Mouse (Mus musculus) MEL (cell line): ENCODE measurements around the gene Osgin1. TPM values are rescaled to one million over a fixed set of nuclear protein-coding genes. Genes with fewer than 3 reads are reported as not detected.

Experiments used
- DNase-seq: peaks from one replicate; pipeline ENCODE4 v3.0.0; 2011; ENCODE audit warnings: low read depth, low spot score
- H3K27ac ChIP-seq: 2 replicates; pipeline ENCODE4 v1.5.1; 2012; ENCODE audit warnings: low read depth, mild to moderate bottlenecking, control low read depth, low read length, moderate library complexity; ENCODE audit not compliant: control insufficient read depth
- H3K27me3 ChIP-seq, 2 experiments: fragments of 150-350 bp in 1 of 2; sonication (generic) in 1 of 2; 2 replicates each; pipeline ENCODE4 v1.6.1; 2012; ENCODE audit warnings: low read length in 2 of 2, mild to moderate bottlenecking in 2 of 2, improper control_type of control experiment in 1 of 2, moderate library complexity in 1 of 2; ENCODE audit not compliant: insufficient read depth in 2 of 2, control insufficient read depth in 1 of 2
- H3K36me3 ChIP-seq, 2 experiments: 2 replicates each; pipeline ENCODE4 v1.6.1; 2012 to 2014; ENCODE audit warnings: low read length in 2 of 2, improper control_type of control experiment in 1 of 2, inconsistent platforms in 1 of 2, mild to moderate bottlenecking in 1 of 2; ENCODE audit not compliant: insufficient read depth in 2 of 2, control insufficient read depth in 1 of 2
- H3K4me1 ChIP-seq, 2 experiments: fragments of 150-350 bp in 1 of 2; sonication (generic) in 1 of 2; 2 replicates each; pipeline ENCODE4 v1.6.1; 2012; ENCODE audit warnings: low read length in 2 of 2, improper control_type of control experiment in 1 of 2, mild to moderate bottlenecking in 1 of 2; ENCODE audit not compliant: insufficient read depth in 2 of 2, control insufficient read depth in 1 of 2
- H3K4me3 ChIP-seq, 2 experiments: fragments of 150-350 bp in 1 of 2; sonication (generic) in 1 of 2; 2 replicates each; pipeline ENCODE4 v1.5.1; 2012; ENCODE audit warnings: low read depth in 2 of 2, low read length in 2 of 2, mild to moderate bottlenecking in 2 of 2, moderate library complexity in 2 of 2, control low read depth in 1 of 2, improper control_type of control experiment in 1 of 2; ENCODE audit not compliant: control insufficient read depth in 1 of 2, insufficient read depth in 1 of 2
- H3K79me2 ChIP-seq: 2 replicates; pipeline ENCODE4 v1.6.1; 2012; ENCODE audit warnings: mild to moderate bottlenecking, low read length, moderate library complexity; ENCODE audit not compliant: control insufficient read depth, poor library complexity, insufficient read depth
- H3K9ac ChIP-seq: 2 replicates; pipeline ENCODE4 v1.6.1; 2012; ENCODE audit warnings: low read depth, mild to moderate bottlenecking, control low read depth, low read length, moderate library complexity; ENCODE audit not compliant: control insufficient read depth, poor library complexity, severe bottlenecking
- H3K9me3 ChIP-seq: fragments of 150-350 bp; sonication (generic); replicated peaks from 2 replicates; pipeline ENCODE4 v1.6.1; 2012; ENCODE audit warnings: mild to moderate bottlenecking, low read length, improper control_type of control experiment, moderate library complexity; ENCODE audit not compliant: insufficient read depth
- CHD2 ChIP-seq: IDR thresholded peaks from 2 replicates; pipeline ENCODE4 v1.6.1; 2011; ENCODE audit warnings: low read length, improper control_type of control experiment
- CTCF ChIP-seq, 3 experiments: IDR thresholded peaks in 2 of 3; conservative IDR thresholded peaks in 1 of 3; 2 replicates each; pipeline ENCODE4 v1.5.1; 2011 to 2012; ENCODE audit warnings: low read length in 3 of 3, low read depth in 2 of 3, mild to moderate bottlenecking in 2 of 3, improper control_type of control experiment in 1 of 3, inconsistent platforms in 1 of 3, mixed read lengths in 1 of 3, moderate library complexity in 1 of 3; ENCODE audit not compliant: control insufficient read depth in 1 of 3, insufficient read depth in 1 of 3, poor library complexity in 1 of 3, severe bottlenecking in 1 of 3
- E2F4 ChIP-seq: IDR thresholded peaks from 2 replicates; pipeline ENCODE4 v1.6.1; 2011; ENCODE audit warnings: low read depth, low read length, improper control_type of control experiment, borderline replicate concordance
- ELF1 ChIP-seq: IDR thresholded peaks from 2 replicates; pipeline ENCODE4 v1.6.1; 2014; ENCODE audit warnings: low read depth, mild to moderate bottlenecking, inconsistent platforms, low read length, improper control_type of control experiment, moderate library complexity
- JUND ChIP-seq: IDR thresholded peaks from 2 replicates; pipeline ENCODE4 v1.6.1; 2011; ENCODE audit warnings: low read depth, mild to moderate bottlenecking, improper control_type of control experiment, low read length
- MAX ChIP-seq: IDR thresholded peaks from 2 replicates; pipeline ENCODE4 v1.6.1; 2011; ENCODE audit warnings: low read length, improper control_type of control experiment
- MAZ ChIP-seq: IDR thresholded peaks from 2 replicates; pipeline ENCODE4 v1.6.1; 2012; ENCODE audit warnings: low read depth, mild to moderate bottlenecking, inconsistent platforms, low read length, improper control_type of control experiment
- NRF1 ChIP-seq: IDR thresholded peaks from 2 replicates; pipeline ENCODE4 v1.6.1; 2014; ENCODE audit warnings: low read depth, mild to moderate bottlenecking, inconsistent platforms, low read length, improper control_type of control experiment, moderate library complexity; ENCODE audit not compliant: poor library complexity, insufficient read depth, severe bottlenecking
- POLR2AphosphoS5 ChIP-seq: IDR thresholded peaks from 2 replicates; pipeline ENCODE4 v1.6.1; 2012; ENCODE audit warnings: low read depth, borderline replicate concordance, mild to moderate bottlenecking, inconsistent platforms, low read length, moderate library complexity, mixed read lengths
- RAD21 ChIP-seq: IDR thresholded peaks from 2 replicates; pipeline ENCODE4 v1.6.1; 2011; ENCODE audit warnings: mild to moderate bottlenecking, low read depth, low read length, improper control_type of control experiment
- SIN3A ChIP-seq: IDR thresholded peaks from 2 replicates; pipeline ENCODE4 v1.6.1; 2012; ENCODE audit warnings: low read length, improper control_type of control experiment, inconsistent platforms
- SMC3 ChIP-seq: IDR thresholded peaks from 2 replicates; pipeline ENCODE4 v1.6.1; 2011; ENCODE audit warnings: low read depth, low read length, improper control_type of control experiment
- ZC3H11A ChIP-seq: IDR thresholded peaks from 2 replicates; pipeline ENCODE4 v1.6.1; 2012; ENCODE audit warnings: low read depth, mild to moderate bottlenecking, inconsistent platforms, low read length, improper control_type of control experiment
- polyA plus RNA-seq, 2 experiments: library from polyadenylated mRNA; stranded (reverse) in 1 of 2; unstranded in 1 of 2; fragments of >175 nt in 1 of 2; fragments of >200 nt in 1 of 2; gene quantifications; 2 replicates each; pipeline versions ENCODE4 v1.2.1 to v1.2.4; 2012; ENCODE audit warnings: low replicate concordance in 2 of 2, low read depth in 1 of 2; ENCODE audit not compliant: insufficient read length in 2 of 2, insufficient read depth in 1 of 2, missing spikeins in 1 of 2
- total RNA-seq: library from RNA; depleted of rRNA; stranded (reverse); fragments of 300-350 nt; gene quantifications from 2 replicates; pipeline ENCODE4 v1.2.3, GENCODE M21; 2012

Gene Osgin1
- total and polyA plus RNA-seq, 3 experiments, result 0.08 to 0.84 TPM; not detected in 1

- TF ChIP-seq POLR2AphosphoS5, result no peak
Measured at GRCm38 (mm10) chr8:119439893-119440249, 5.9 kb downstream of the Osgin1 start (continued).

GRCm38 (mm10) chr8:119440250-119440951 is 6.5 kb downstream of the Osgin1 start:
- TF ChIP-seq MAZ (0 out of 2 replicates have a peak, but pooled peaks have one; percentile 41), ZC3H11A (peak; percentile 71), RAD21 (peak; percentile 68), SMC3 (peak; percentile 97), ELF1 (no peak), JUND (no peak), NRF1 (no peak), CTCF (IDR thresholded peaks at IDR 0.05 in 2 of 3, conservative IDR thresholded peaks at IDR 0.05 in 1 of 3; ENCODE audit: control insufficient read depth in 1 of 3, insufficient read depth in 1 of 3, low read depth in 2 of 3, low read length in 3 of 3, poor library complexity in 1 of 3, severe bottlenecking in 1 of 3) (peak; percentile 64 to 87 (median 77)), SIN3A (peak; percentile 33; the same call in 1 of the 2 replicates)
- Histone ChIP-seq H3K36me3 (peaks cover 0 to 2% of the 10 kb centered on the region in 2 experiments; a peak in 2 of 4 replicates), H3K79me2 (no peaks in the 10 kb centered on the region), H3K4me3 (no peak overlapping the region), H3K27ac (no peak overlapping the region), H3K9me3 (no peaks in the 10 kb centered on the region), H3K4me1 (peaks cover 0 to 8% of the 10 kb centered on the region in 2 experiments; a peak in 2 of 4 replicates), H3K9ac (no peak overlapping the region), H3K27me3 (no peaks in the 10 kb centered on the region)
- DNase-seq, result peak; percentile 69

GRCm38 (mm10) chr8:119440952-119441270 is 7.0 kb downstream of the Osgin1 start:
- Histone ChIP-seq H3K9ac (no peak overlapping the region), H3K27ac (no peak overlapping the region), H3K79me2 (no peaks in the 10 kb centered on the region), H3K36me3 (peaks cover 0 to 2% of the 10 kb centered on the region in 2 experiments; a peak in 2 of 4 replicates), H3K27me3 (no peaks in the 10 kb centered on the region), H3K4me1 (peaks cover 0 to 8% of the 10 kb centered on the region in 2 experiments; a peak in 2 of 4 replicates), H3K4me3 (no peak overlapping the region), H3K9me3 (no peaks in the 10 kb centered on the region)
- DNase-seq, result no peak
- no peak for TF ChIP-seq CHD2
- TF ChIP-seq MAX, result no peak
- TF ChIP-seq E2F4, result no peak
